Mouse (Mus musculus) kidney, postnatal 0 days (tissue): ENCODE results near the gene She. TPM values are rescaled to one million over a fixed set of nuclear protein-coding genes. Genes with fewer than 3 reads are reported as not detected.

Experiments
- ATAC-seq: fragments of 200-750 bp; cut with Nextera tagmentation; replicated peaks from 2 replicates; pipeline ENCODE4 v1.8.0; 2017; ENCODE audit warnings: low read depth, moderate number of reproducible peaks, moderate TSS enrichment, moderate library complexity; ENCODE audit not compliant: low FRiP score
- DNase-seq: peaks from one replicate; pipeline ENCODE4 v3.0.0-alpha.2; 2016; ENCODE audit warnings: low spot score
- H3K27ac ChIP-seq: fragments of 300-500 bp; sonication (generic); 2 replicates; pipeline ENCODE4 v1.5.1; 2014; ENCODE audit warnings: mild to moderate bottlenecking
- H3K27me3 ChIP-seq: fragments of 300-500 bp; sonication (generic); 2 replicates; pipeline ENCODE4 v1.6.1; 2014; ENCODE audit warnings: low read length, mixed read lengths; ENCODE audit not compliant: insufficient read depth
- H3K36me3 ChIP-seq: fragments of 300-500 bp; sonication (generic); 2 replicates; pipeline ENCODE4 v1.6.1; 2014; ENCODE audit warnings: low read length, mixed read lengths; ENCODE audit not compliant: insufficient read depth
- H3K4me1 ChIP-seq: fragments of 300-500 bp; sonication (generic); replicated peaks from 2 replicates; pipeline ENCODE4 v1.6.1; 2014; ENCODE audit warnings: antibody characterized with exemption, low read length, mixed read lengths; ENCODE audit not compliant: insufficient read depth
- H3K4me2 ChIP-seq: fragments of 300-500 bp; sonication (generic); 2 replicates; pipeline ENCODE4 v1.6.1; 2014; ENCODE audit warnings: mild to moderate bottlenecking, low read length, moderate library complexity, mixed read lengths
- H3K4me3 ChIP-seq: fragments of 300-500 bp; sonication (generic); replicated peaks from 2 replicates; pipeline ENCODE4 v1.5.1; 2014; ENCODE audit warnings: low read depth, low read length
- H3K9ac ChIP-seq: fragments of 300-500 bp; sonication (generic); 2 replicates; pipeline ENCODE4 v1.6.1; 2014; ENCODE audit warnings: low read depth, low read length
- H3K9me3 ChIP-seq: fragments of 300-500 bp; sonication (generic); replicated peaks from 2 replicates; pipeline ENCODE4 v1.6.1; 2016; ENCODE audit warnings: low read length, inconsistent platforms, mixed read lengths
- CTCF ChIP-seq: IDR thresholded peaks from 2 replicates; pipeline ENCODE4 v1.5.1; 2016; ENCODE audit warnings: antibody characterized with exemption, low read depth, mild to moderate bottlenecking, moderate library complexity
- WGBS: fragments of 180-500 bp; shearing (Covaris S2); extraction: QIAGEN DNeasy Blood & Tissue Kit; methylation state at CpG from one replicate; pipeline ENCODE4 v1.1.7; 2014; 5-methylcytosine and 5-hydroxymethylcytosine counted together
- polyA plus RNA-seq: library from polyadenylated mRNA; unstranded; fragments of >200 nt; fragmentation: Nextera tagmentation; extraction: Ambion mirVana; gene quantifications from 2 replicates; pipeline ENCODE4 v1.2.1, GENCODE M21; 2015

The She gene
- polyA plus RNA-seq, 1 experiment from 2014 or later = 5.9 TPM

DNA sequence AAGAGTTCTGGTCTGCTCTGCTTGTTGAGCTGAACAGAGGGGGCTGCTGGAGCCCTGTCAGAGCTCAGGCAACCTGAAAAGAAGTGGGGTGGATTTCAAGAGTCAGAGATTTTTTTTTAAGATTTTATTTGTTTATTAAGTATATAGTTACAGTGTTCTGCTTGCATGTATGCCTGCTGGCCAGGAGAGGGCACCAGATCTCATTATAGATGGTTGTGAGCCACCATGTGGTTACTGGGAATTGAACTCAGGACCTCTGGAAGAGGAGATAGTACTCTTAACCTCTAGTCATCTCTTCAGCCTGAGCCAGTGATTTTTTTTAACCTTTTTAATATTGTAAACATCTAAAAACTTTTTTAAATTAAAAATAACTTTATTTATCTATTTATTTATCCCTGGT, 20.3 kb upstream of the She start:
- Histone ChIP-seq H3K27ac (no peak overlapping the region), H3K9ac (no peak overlapping the region), H3K9me3 (no peaks in the 10 kb centered on the region), H3K4me2 (no peak overlapping the region), H3K27me3 (no peaks in the 10 kb centered on the region), H3K36me3 (no peaks in the 10 kb centered on the region), H3K4me1 (no peaks in the 10 kb centered on the region), H3K4me3 (no peak overlapping the region)
- ATAC-seq (no peak), DNase-seq (no peak)
- peak; percentile 55 for TF ChIP-seq CTCF

DNA sequence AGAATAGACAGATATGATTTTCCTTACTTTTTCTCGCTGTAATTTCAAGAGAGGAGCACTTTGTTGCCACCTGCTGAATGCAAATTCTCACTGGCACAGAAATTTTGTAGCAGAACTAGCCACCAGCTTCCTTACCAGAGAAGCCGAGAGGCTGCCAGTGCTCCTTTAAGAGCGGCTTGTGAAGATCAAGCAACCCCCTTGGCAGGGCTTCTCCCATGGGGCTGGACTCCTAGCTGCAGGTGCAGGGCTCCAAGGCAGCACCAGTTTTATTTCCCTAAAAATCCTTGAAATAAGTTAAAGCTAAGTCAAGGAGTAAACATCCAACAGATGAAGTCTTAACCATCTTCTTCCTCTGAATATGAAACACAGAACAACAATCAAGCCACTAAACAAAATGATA, 19.0 kb upstream of the She start:
- no peak overlapping the region for H3K9ac ChIP-seq
- WGBS = 74% methylated on average over 3 of the region's 3 CpGs
- H3K4me3 ChIP-seq = no peak overlapping the region
- H3K27me3 ChIP-seq = no peaks in the 10 kb centered on the region
- DNase-seq (no peak), ATAC-seq (no peak)
- TF ChIP-seq CTCF = no peak
- H3K4me1 ChIP-seq = no peaks in the 10 kb centered on the region
- no peak overlapping the region for H3K27ac ChIP-seq
- H3K9me3 ChIP-seq = no peaks in the 10 kb centered on the region
- no peak overlapping the region for H3K4me2 ChIP-seq
- no peaks in the 10 kb centered on the region for H3K36me3 ChIP-seq

DNA sequence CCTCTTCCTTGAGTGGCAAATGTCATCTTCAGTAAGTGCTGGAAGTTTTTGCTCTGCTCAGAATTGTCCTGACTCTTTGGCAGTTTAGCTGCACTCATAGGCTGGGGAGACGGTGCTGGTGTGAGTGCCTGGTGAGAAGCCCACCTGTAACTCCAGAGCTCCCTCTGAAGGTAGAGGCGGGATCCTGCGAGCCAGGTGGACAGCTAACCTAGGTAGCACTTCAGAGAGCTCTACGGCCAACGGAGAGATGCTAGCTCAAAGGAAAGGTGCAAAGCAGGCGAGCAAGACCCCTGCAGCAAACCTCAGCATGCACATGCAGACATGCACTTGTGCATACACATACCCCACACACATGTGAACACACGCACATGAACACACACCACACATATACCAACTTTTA, 17.1 kb upstream of the She start:
- no peak for TF ChIP-seq CTCF

DNA sequence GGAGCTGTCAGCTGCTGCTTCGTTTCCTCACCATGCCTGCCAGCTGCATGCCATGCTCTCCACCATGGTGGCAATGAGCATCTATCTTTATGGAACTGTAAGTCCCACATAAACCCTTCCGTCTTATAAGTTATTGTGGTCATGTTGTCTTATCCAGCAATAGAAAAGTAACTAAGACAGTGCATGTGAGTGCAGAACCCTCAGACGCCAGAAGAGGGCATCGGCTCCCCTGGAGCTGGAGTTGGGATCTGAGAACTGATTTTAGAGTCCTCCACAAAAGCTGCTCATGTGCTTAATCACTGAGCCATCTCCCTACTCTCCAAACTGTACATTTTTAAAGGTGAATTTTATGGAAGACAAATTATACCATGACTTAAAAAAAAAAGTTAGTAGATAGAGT, 14.1 kb upstream of the She start:
- no peak overlapping the region for H3K4me3 ChIP-seq
- H3K36me3 ChIP-seq = no peaks in the 10 kb centered on the region
- no peaks in the 10 kb centered on the region for H3K9me3 ChIP-seq
- WGBS = 75% methylated on average over 4 of the region's 4 CpGs
- no peak for ATAC-seq
- no peak overlapping the region for H3K4me2 ChIP-seq
- no peaks in the 10 kb centered on the region for H3K27me3 ChIP-seq
- no peak overlapping the region for H3K27ac ChIP-seq
- H3K9ac ChIP-seq = no peak overlapping the region
- H3K4me1 ChIP-seq = no peaks in the 10 kb centered on the region
- TF ChIP-seq CTCF = peak; percentile 65
- peak; percentile 44 for DNase-seq

More for the DNA sequence above, 17.1 kb upstream of the She start:
- Histone ChIP-seq H3K27me3 (no peaks in the 10 kb centered on the region), H3K27ac (no peak overlapping the region), H3K36me3 (no peaks in the 10 kb centered on the region), H3K4me2 (no peak overlapping the region), H3K9me3 (no peaks in the 10 kb centered on the region), H3K4me3 (no peak overlapping the region), H3K4me1 (no peaks in the 10 kb centered on the region), H3K9ac (no peak overlapping the region)
- DNase-seq (no peak), ATAC-seq (no peak)
- 80% methylated on average over 7 of the region's 7 CpGs for WGBS

DNA sequence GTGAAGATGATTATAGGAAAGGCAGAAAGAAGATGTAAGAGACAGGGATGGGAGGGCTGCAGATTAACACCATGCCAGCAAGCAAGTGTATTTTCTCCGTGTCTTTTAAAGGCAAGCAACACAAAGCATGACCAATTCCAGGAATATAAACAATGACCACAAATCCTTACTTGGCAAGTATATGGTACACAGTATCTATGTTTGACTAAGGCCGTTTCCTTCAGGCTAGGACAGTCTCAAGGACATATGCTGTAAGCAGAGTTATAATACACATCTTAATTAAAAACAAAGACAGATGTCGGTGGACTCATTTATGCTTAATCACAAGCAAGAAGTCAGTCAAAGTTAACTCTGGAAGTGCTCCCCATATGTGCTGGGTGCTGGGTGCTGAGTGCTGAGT, 12.6 kb upstream of the She start:
- no peak overlapping the region for H3K9ac ChIP-seq
- no peaks in the 10 kb centered on the region for H3K4me1 ChIP-seq
- H3K27me3 ChIP-seq = no peaks in the 10 kb centered on the region
- H3K27ac ChIP-seq = no peak overlapping the region
- ATAC-seq = no peak
- no peaks in the 10 kb centered on the region for H3K36me3 ChIP-seq
- WGBS = 81% methylated on average over 3 of the region's 3 CpGs
- no peak overlapping the region for H3K4me3 ChIP-seq
- no peak for DNase-seq
- H3K9me3 ChIP-seq = no peaks in the 10 kb centered on the region
- TF ChIP-seq CTCF = no peak
- H3K4me2 ChIP-seq = no peak overlapping the region

DNA sequence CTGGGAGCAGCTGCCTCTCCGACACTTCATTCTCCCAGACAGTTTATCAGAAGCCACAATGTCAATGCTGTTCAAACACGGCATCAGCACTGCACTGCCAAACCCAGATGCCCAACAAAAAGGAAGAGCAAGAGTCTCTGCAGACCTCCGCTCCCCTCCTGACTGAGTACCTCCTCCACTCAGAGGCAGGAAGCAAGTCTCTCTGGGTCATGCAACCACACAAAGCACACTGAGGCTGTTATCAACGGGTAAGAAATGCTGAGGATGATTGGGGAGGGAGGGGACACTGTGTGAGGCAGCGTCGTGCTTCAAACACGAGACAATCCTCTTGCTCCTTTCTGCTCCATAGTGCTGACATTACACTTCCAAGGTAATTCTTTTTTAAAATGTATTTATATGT, 11.3 kb upstream of the She start:
- 61% methylated on average over 7 of the region's 7 CpGs for WGBS
- Histone ChIP-seq H3K4me3 (no peak overlapping the region), H3K27ac (no peak overlapping the region), H3K4me2 (no peak overlapping the region), H3K9ac (no peak overlapping the region), H3K4me1 (no peaks in the 10 kb centered on the region), H3K9me3 (no peaks in the 10 kb centered on the region), H3K36me3 (no peaks in the 10 kb centered on the region), H3K27me3 (no peaks in the 10 kb centered on the region)
- DNase-seq = no peak
- no peak for ATAC-seq
- TF ChIP-seq CTCF = no peak

DNA sequence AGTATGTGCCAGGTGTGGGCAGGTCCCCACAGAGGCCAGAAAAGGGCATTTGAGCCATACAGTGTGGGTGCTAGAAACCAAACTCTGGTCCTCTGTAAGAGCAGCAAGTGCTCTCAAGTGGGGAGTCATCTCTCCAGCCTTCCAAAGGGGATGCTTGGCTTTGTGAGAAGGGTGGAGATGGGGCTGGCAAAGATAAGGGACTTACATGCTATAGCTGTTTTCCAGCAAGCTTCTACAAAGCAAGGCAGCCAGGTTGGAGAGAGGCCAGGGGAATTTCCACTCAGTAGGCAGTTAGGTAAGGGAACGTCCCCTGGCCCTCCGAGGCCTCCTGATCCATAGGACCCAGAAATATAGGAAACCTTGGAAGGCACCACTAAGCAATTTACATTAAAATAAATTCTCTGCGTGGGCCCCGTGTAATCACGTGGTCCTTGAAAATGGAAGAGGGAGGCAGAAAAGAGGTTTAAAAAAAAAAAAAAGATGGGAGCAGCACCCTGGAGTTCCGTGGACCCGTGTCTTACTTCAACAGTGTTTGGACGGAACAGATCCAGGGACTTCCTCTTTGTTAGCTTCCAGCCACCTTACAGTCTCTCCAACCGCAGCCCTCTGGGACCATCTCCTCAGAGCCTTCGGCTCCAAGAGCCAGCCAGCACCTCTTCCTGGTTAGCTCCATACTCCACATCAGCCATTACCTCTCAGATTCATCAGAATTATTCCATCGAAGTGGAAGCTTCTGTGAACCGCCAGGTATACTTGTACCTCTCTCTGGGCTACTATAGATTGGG, 10.7 kb upstream of the She start:
- Histone ChIP-seq H3K4me2 (no peak overlapping the region), H3K9ac (no peak overlapping the region), H3K9me3 (no peaks in the 10 kb centered on the region), H3K4me1 (no peaks in the 10 kb centered on the region), H3K36me3 (no peaks in the 10 kb centered on the region), H3K27ac (no peak overlapping the region), H3K27me3 (no peaks in the 10 kb centered on the region), H3K4me3 (no peak overlapping the region)
- WGBS = 89% methylated on average over 12 of the region's 12 CpGs
- ATAC-seq (no peak), DNase-seq (no peak)
- no peak for TF ChIP-seq CTCF
